Mouse (Mus musculus) B cell, adult 2 months (primary cell): ENCODE measurements around the gene Cggbp1.

Experiments
- DNase-seq, 2 experiments: peaks; one replicate each; pipeline ENCODE4 v3.0.0; 2022

Gene Cggbp1

DNA sequence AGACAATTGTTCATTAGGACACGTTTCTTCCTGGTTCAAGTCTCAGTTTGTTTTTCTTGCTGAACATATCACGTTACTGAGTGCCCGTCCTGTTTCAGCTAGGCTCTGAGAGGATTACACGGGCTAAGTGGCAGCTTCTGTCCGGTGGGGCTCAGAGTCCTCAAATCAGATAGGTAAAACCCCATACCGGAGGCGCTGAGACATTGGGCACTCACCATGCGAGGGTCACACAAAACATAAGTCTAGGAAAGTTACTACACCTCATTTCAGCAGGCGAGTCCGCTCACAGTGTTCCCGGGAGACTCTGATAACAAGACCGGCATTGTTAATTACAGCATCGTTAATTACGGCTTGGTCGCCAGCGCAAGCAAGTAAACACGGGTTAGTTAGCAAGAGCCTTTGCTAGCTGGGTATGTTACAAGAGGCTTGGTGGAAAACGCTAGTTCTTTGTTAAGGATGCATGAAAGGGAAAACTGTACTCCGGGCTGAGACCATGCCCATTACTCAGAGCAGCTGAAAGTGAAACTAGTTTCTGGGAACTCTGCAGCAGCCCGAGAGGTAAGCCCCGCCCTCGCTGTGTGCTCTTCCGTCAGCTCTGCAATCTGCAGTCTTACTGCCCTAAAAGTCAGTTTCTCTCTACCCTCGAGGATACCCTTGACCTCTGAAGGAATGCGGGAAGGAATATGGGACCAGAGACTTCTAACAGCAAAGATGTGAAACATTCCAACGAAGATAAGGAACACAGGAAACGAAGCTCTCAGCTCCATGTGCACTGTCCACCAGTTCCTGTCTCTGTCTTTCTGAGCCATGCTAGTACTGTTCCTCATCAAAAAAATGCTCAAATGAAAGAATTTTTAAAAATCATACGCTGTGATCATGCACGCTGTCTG is 21.9 kb downstream of the Cggbp1 start:
- DNase-seq = peak; percentile 75 to 78

DNA sequence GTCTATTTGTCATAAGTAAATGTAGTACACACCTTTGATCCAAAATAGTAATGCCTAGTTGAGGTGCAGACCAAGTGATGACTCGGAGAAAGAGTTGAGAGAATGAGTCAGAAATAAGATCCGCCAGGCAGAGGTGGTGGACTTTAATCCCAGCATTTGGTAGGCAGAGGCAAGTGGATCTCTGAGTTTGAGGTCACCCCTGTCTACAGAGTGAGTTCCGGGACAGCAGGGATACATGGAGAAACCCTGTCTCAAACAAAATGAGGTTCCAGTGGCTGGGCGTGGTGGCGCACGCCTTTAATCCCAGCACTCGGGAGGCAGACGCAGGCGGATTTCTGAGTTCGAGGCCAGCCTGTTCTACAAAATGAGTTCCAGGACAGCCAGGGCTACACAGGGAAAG is 23.6 kb downstream of the Cggbp1 start:
- DNase-seq = no peak

DNA sequence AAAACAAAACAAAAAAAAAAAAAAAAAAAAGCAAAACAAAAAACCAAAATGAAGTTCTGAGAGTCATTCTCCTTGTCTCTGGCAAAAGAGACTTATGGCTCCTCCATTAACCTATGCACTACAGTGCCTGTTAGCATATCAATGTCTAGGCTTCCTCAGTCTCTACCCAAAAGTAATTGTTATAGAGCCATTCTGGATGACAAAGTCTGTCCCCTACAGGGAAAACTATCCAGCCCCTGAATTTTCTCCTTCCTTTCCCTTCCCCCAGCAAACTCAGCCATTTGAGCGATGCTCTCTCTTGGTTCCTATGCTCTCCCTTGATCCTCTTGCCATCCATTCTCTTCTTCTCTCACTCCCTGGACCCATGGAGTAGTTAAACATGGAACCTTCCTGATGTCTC is 24.0 kb downstream of the Cggbp1 start:
- DNase-seq = no peak

DNA sequence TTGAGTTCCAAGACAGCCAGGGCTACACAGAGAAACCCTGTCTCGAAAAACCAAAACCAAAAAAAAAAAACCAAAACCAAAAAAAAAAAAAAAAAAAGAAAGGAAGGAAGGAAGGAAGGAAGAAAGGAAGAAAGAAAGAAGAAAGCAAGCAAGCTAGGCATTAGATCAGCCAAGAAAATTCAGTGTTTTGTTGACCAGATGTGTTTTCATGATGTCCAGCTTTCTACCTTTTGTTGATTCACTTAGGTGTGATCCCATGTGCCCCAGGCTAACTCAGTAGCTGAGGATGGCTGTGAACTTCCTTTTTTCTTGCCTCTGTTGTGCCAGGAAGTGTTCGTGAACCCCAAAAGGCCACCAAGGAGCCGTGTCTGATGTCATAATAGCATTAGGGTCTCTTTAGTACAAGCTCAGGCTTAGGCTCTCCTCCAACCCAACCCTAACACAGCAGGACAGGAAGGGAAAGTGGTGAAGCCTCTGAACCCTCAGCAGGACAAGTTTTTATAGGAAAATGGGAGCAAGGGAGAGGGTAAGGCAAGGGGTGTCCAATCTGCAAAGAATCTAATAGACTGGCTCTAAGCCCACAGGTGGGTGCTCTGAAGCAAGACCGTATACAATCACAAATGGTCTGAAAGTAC is 25.0 kb downstream of the Cggbp1 start:
- peak; percentile 37 to 42 for DNase-seq

DNA sequence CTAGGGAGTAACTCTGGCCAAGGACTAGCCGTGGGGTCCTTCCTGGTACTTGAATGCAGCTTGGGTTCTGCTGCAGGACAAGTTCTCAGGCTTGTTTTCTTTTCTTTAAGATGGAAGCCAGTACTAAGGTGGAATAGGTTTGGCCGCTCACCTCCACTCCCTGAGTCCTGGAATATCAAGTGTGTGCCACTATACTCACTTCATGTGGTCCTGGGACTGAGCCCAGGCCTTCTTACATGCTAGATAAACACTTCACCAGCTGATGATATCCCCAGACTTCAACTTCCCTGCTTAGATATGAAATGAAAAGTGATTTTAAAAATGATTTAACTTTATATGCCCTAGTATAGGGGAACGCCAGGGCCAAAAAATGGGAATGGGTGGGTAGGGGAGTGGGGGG is 25.5 kb downstream of the Cggbp1 start:
- DNase-seq = no peak

DNA sequence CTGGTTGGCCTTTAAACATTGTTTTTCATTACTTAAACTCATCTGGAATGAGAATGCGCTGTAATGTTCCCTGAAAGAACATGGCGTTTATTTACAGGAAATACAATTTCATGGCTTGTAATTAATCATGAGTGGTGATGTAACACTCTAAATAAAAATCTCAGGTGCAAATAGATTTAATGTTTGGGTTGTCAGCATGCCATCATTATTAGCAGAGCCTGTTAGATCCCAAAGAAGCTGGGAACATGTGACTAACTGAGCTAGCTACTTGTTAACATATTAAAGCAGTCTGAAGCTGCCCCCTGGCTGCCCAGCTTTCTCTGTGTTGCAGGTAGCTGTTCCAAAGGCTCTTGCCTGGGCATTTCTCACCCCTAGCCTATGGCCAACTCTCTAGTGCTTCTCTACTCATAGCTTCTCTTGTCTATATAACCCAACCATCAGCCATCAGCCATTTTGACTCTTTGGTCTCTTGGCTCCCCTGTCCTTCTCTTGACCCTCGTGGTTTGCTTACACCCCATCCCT is 26.9 kb downstream of the Cggbp1 start:
- DNase-seq = no peak

DNA sequence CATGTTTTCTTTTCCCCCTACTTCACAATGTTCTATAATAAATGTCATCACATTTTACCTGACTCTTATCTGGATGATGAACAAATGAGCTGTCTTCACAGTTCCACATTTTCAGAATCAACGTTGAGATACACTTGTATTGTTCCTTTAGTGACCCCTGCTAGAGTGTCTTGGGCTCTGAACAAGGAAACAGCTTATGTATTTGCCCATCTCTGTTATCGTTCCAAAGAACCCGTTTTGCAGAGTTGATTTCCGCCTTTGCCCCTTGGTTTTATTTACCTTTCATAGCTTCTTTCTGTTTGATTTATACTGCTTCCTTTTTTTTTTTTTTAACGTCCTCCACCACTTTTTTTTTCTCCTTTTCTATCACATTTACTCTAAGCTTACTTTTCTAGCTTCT is 27.9 kb downstream of the Cggbp1 start:
- DNase-seq = no peak

DNA sequence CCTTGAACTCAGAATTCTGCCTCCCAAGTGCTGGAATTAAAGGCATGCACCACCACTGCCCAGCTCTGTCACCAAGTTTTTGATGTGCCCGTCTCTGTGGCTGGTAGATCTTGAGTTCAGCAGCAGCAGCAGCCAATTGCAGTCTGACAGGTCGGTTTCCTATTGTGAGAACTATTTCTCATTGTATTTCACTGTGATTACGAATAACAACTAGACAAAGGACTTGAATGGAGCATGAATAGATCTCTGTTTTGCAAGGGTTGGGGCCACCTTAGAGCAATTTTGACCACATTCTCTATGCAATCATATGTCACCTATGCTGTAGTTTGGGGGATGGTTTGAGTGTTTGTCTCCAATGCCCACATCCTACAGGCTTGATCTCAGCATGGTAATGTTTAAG is 29.2 kb downstream of the Cggbp1 start:
- DNase-seq = no peak

DNA sequence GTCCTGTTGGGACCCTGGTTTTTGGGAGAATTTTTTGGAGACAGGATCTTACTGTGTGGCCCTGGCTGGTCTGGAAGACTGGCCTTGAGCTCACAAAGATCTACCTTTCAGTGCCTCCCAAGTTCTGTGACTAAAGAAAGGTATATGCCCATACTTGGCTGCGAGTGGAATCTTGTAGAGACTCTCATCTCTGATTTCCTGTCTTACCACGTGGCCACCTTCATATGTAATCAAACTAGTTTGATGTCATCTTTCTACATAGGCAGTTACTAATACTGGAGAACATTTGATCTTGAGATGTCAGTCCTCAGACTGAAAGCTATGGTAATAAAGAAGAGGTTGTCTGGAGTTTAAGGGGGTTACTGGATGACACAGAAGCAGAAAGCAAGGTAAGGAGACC is 29.6 kb downstream of the Cggbp1 start:
- DNase-seq = no peak

DNA sequence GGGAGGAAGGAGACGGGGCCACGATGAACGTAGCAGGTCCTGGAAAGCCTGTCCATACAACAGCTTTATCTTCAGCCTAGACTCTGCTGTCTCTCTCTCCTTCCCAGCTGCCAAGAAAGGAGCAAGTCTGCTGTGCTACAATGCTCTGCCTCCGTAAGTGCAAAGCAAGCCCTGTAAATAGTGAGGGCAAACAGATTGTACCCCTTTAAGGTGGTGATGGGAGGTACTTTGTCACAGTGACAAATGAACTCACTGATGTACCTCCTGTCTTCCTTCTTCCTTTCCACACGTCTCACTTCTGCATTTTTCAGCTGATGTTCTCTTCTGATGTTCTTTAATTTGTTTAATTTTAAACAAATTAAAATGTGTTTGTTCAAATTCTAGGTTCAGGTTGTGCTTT is 32.1 kb downstream of the Cggbp1 start:
- DNase-seq = peak; percentile 27 to 31

DNA sequence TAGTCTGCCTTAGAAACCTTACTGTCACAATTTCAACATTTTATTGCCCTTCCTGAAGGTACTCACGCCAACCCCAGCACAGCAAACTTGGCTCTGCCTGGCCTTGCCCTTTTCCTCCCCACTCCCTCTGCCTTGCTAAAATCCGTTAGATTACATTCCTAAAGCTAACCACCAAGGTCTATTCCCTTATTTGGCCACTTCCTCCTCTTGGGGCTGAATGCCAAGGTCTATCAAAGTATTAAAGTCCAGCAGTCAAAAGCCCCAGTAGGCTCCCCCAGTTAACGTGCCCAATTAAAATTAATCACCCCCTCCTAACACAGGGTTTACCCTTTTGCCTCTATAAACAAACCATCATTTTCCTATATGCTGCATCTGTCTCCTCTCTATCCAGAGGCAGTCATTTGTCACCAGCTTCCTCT is 32.6 kb downstream of the Cggbp1 start:
- peak; percentile 11 to 27 for DNase-seq

DNA sequence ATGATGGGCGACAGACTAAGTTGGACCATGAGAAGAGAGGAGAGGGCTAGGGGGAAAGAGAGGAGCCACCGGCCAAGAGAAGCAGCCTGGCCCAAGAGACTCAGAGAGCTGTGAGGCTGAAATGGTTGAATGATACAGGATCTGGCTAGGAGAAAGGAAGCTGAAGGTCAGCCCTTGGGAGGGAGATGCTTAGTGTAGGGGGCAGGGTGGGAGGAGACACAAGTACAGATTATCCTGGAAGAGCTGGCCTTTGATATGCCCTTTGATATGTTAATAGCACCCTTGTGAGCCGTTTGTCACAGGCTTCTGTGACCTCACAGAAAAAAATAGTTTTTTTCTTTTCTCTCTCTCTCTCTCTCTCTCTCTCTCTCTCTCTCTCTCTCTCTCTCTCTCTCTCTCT is 33.3 kb downstream of the Cggbp1 start:
- no peak for DNase-seq

DNA sequence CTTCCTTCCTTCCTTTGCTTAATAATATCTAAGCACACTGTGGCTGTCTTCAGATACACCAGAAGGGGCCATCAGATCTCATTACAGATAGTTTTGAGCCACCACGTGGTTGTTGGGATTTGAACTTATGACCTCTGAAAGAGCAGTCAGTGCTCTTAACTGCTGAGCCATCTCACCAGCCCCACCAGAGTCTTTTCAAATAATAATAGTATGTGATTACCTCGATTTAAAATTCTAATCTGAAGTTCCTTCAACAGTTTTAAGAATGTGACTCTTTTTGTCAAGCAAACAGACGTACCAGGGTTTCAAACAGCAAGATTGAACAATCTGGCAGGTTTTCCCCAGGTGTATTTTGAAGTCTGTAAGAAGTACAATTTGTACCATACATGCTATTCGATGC is 33.8 kb downstream of the Cggbp1 start:
- DNase-seq = no peak

DNA sequence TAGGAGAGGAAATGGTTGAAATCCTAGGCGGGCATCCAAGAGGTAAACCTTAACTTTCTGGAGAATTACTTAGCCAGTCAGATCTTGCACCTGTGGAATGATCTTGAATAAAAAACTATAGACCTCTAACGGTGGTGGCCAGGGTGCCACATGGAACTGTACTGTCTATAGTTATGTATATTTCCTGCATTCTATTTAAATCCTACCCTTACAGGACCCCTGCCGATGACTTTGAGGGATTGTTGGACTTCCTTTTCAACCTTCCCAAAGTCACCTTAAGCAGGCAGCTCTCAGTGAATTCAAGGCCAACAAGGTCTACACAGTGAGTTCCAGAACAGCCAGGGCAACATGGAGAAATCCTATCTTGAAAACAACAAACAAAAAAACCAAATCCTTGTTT is 37.7 kb downstream of the Cggbp1 start:
- no peak for DNase-seq

DNA sequence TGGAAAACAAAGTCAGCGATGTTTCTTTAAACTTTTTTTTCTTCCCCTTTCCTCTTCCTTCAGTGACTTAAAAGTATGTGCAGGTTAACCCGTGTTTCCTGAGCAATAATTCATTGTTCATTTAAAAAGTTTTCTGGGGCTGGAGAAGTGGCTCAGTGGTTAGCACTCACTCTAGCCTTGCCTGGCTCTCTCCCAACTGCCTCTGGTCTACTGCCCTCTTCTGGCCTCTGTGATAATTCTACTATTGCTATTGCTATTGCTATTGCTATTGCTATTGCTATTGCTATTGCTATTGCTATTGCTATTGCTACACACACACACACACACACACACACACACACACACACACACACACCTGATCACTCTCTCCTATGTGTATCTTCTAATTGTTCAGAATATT is 47.3 kb downstream of the Cggbp1 start:
- peak; percentile 53 to 56 for DNase-seq

DNA sequence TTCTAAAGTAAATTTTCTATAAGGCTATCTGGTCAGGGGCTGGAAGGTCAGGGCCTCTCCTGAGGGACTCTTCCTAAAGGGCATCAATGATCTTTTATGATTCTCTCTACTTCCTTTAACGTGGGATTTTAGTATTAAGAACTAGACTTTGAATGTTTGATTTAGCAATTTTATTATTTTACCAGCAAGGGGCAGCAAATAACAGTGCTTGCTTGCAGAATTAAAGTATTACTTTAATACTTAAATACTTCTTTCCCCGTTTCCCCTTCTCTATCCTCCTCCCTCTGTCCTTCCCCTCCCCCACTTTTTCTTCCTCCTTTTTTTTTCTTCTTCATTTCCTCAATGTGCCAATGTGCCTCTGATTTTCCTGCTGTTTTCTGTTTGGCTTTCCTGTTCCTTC is 51.5 kb downstream of the Cggbp1 start:
- DNase-seq = no peak

DNA sequence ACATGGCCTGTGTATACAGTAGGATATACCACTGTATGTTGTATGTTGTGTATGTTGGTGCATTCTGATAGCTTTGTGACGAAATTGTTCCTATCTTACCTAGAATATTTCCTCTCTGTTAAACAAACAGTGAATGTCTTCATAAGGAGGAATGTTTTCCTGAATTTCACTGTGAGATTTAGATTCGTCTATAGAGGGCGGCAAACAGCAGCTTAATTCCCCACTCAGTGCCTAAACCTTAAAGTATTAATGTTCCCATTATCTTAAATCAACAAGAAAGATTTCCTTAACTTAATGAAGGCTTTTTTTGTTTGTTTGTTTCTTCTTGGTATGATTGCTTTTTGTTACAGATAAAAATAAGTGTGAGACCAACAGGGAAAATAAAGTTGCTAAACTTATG is 55.3 kb downstream of the Cggbp1 start:
- peak; percentile 7 to 14 for DNase-seq

DNA sequence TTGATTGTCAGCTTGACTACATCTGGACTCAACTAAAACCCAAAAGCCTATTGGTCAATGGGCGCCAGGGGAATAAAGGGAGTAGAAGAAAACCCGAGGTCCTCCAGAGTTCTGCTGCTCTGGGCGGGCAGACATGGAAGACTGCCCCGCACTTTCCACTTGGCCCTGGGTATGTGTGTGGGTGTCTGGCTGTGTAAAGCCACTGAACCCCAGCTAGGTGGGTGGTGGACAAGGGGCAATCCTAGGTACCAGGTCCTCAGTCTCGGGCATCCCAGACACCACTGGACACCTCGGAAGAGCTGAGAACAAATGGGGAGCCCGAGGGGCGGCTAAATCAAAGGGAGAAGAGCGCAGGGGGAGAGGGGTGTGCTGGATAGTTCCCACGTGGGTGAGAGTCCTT is 57.0 kb downstream of the Cggbp1 start:
- DNase-seq = no peak
